Mouse (Mus musculus) MEL (cell line): ENCODE data around the gene Pzp.
A peak's percentile ranks its signal among the peaks of the same experiment; 100 is the strongest.

ENCODE experiments used
- CTCF ChIP-seq, 3 experiments: IDR thresholded peaks in 2 of 3; conservative IDR thresholded peaks in 1 of 3; 2 replicates each; pipeline ENCODE4 v1.5.1; 2011 to 2012; ENCODE audit warnings: low read length in 3 of 3, low read depth in 2 of 3, mild to moderate bottlenecking in 2 of 3, improper control_type of control experiment in 1 of 3, inconsistent platforms in 1 of 3, mixed read lengths in 1 of 3, moderate library complexity in 1 of 3; ENCODE audit not compliant: control insufficient read depth in 1 of 3, insufficient read depth in 1 of 3, poor library complexity in 1 of 3, severe bottlenecking in 1 of 3
- KAT2A ChIP-seq: conservative IDR thresholded peaks from 2 replicates; pipeline ENCODE4 v1.6.1; 2012; ENCODE audit warnings: low read depth, low read length, improper control_type of control experiment, inconsistent platforms
- POLR2A ChIP-seq, 2 experiments: IDR thresholded peaks; 2 replicates each; pipeline ENCODE4 v1.6.1; 2011 to 2012; ENCODE audit warnings: low read length in 2 of 2, mild to moderate bottlenecking in 2 of 2, control low read depth in 1 of 2, improper control_type of control experiment in 1 of 2, low read depth in 1 of 2, moderate library complexity in 1 of 2; ENCODE audit not compliant: control insufficient read depth in 1 of 2, insufficient read depth in 1 of 2, poor library complexity in 1 of 2

DNA sequence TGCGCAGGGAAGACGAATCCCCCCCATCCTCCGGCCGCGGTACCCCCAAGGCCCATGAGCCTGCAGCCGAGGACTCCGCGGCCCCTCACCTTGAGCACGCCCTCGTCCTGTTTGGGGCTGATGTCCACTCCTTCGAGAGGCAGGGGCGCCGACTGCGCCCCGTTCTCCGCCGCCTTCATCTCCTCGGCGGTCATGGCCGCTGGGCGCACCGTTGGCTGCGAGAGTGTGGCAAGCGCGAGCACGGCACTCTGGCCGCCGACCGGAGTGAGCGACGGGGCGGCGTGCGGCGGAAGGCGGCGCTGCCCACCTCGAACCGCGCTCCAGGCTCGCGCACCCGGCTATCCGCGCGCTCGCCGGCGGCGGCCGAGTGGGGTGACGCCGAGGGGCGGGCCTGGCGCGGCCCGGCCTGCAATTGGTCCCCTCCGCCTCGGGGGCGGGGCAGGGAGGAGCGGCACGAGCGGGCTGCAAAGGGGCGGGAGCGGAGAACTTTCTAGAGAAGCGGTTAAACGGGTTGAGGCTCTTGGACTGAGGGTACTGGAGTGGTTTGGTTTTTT, 88.1 kb downstream of the Pzp start, which contains the start of gene Fkbp4:
- peak in 1 of 3 experiments; percentile 16; a peak in 1 of 6 replicates for TF ChIP-seq CTCF (IDR thresholded peaks at IDR 0.05 in 2 of 3, conservative IDR thresholded peaks at IDR 0.05 in 1 of 3; ENCODE audit: control insufficient read depth in 1 of 3, insufficient read depth in 1 of 3, low read depth in 2 of 3, low read length in 3 of 3, poor library complexity in 1 of 3, severe bottlenecking in 1 of 3)
- no peak for TF ChIP-seq KAT2A
- TF ChIP-seq POLR2A (IDR thresholded peaks at IDR 0.05; ENCODE audit: control insufficient read depth in 1 of 2, insufficient read depth in 1 of 2, low read depth in 1 of 2, low read length in 2 of 2, poor library complexity in 1 of 2): peak; percentile 85 to 86
